In genomic region chrX:152039865-152040264, GRCm38 (mm10) we compare ENCODE assay signal across 23 mouse cellular contexts. TPM values are rescaled to one million over a fixed set of nuclear protein-coding genes. Genes with fewer than 3 reads are reported as not detected.
A peak's percentile ranks its signal among the peaks of the same experiment; 100 is the strongest.
DNase-seq lines count a peak whose midpoint lies in the region; ATAC-seq lines count a peak whose summit lies in the region.
"Had no signal": no experiment of that assay in that cellular context is flagged by ENCODE, and none has a peak within 500 bp of the region (broad histone marks: within the 10 kb centered on the region; RNA-seq: fewer than 3 reads in every experiment).

No protein-coding gene starts in this region.

- H3K4me3 ChIP-seq in liver, embryonic 15.5 days (replicated peaks) = no peak overlapping the region
- H3K4me3 ChIP-seq: embryonic facial prominence, embryonic 10.5 days; forebrain, embryonic 13.5 days; heart, embryonic 12.5 days; hindbrain, embryonic 10.5 days had no signal

- ATAC-seq in common myeloid progenitor, adult 5-6 weeks (replicated peaks; ENCODE audit: low read depth, poor library complexity, severe bottlenecking) = peak; percentile 47; the same call in 1 of the 2 replicates
- ATAC-seq in liver, embryonic 15.5 days (ENCODE audit: insufficient read depth) = peak; percentile 65
- peak; percentile 98 for ATAC-seq in megakaryocyte-erythroid progenitor cell, adult 5-6 weeks (replicated peaks; ENCODE audit: low FRiP score, low TSS enrichment, poor library complexity, severe bottlenecking)
- ATAC-seq: CD4-positive, CD25-positive, alpha-beta regulatory T cell, adult 4 months; forebrain, embryonic 13.5 days; forebrain, postnatal 0 days; Patski had no signal

- intact Hi-C loops in gastrocnemius, postnatal 14 days (cut with DNase I; ENCODE audit: low total_unique reads) = no loop called here

- H3K36me3 ChIP-seq in liver, embryonic 15.5 days (replicated peaks) = peaks cover 58% of the 10 kb centered on the region

- peak; percentile 83 for DNase-seq in MEL-GATA-1-ER (ENCODE audit: extremely low read depth, low read depth)
- no peak for DNase-seq in gastrocnemius, postnatal 14 days
- no peak for DNase-seq in layer of hippocampus, adult 18-20 months (ENCODE audit: low spot score in 2 of 2)
- DNase-seq in urinary bladder, adult 2 months (ENCODE audit: low spot score) = no peak
- DNase-seq: adrenal gland, adult 8-10 months; adrenal gland, postnatal 36 days; B cell, adult 2 months; cerebellum, adult 18-20 months; cerebellum, adult 9-11 months; cerebellum, postnatal 36 days; forebrain, postnatal 0 days; gastrocnemius, postnatal 25 days had no signal

- no peaks in the 10 kb centered on the region for H3K9me3 ChIP-seq in liver, embryonic 15.5 days (replicated peaks)
- H3K9me3 ChIP-seq: embryonic facial prominence, embryonic 10.5 days; forebrain, embryonic 13.5 days; G1E; heart, embryonic 12.5 days; hindbrain, embryonic 10.5 days had no signal

- no peak overlapping the region; the same call in 1 of the 2 replicates for H3K4me2 ChIP-seq in liver, embryonic 15.5 days
- H3K4me2 ChIP-seq: forebrain, embryonic 13.5 days; heart, embryonic 12.5 days; hindbrain, embryonic 14.5 days had no signal

- no peaks in the 10 kb centered on the region; the same call in 1 of the 2 replicates for H3K4me1 ChIP-seq in liver, embryonic 15.5 days (replicated peaks)
- H3K4me1 ChIP-seq: embryonic facial prominence, embryonic 10.5 days; forebrain, embryonic 13.5 days; heart, embryonic 12.5 days; hindbrain, embryonic 10.5 days had no signal

- H3K27ac ChIP-seq in liver, embryonic 15.5 days (replicated peaks) = peak overlapping the region; percentile 57; the same call in 1 of the 2 replicates
- H3K27ac ChIP-seq: embryonic facial prominence, embryonic 10.5 days; forebrain, embryonic 13.5 days; hindbrain, embryonic 10.5 days; hindbrain, embryonic 14.5 days had no signal

- H3K27me3 ChIP-seq in liver, embryonic 15.5 days = peaks cover 14% of the 10 kb centered on the region; the same call in 1 of the 2 replicates
- H3K27me3 ChIP-seq: heart, embryonic 12.5 days had no signal

- H3K9ac ChIP-seq in liver, embryonic 15.5 days = no peak overlapping the region
- H3K9ac ChIP-seq: forebrain, embryonic 13.5 days; forebrain, postnatal 0 days; heart, embryonic 12.5 days; hindbrain, embryonic 14.5 days had no signal

RNA-seq across cellular contexts. Expression of gene Smc1a, which starts 23.6 kb away (rescaled TPM):
- total RNA-seq in common myeloid progenitor, adult 5-6 weeks (2017) = 293 and 367 TPM in 2 replicates
- polyA plus RNA-seq in liver, embryonic 15.5 days (2015; fragmentation: Nextera tagmentation; extraction: Ambion mirVana) = 47.7 and 48.6 TPM in 2 replicates
- 127 and 155 TPM in 2 replicates for total RNA-seq in megakaryocyte-erythroid progenitor cell, adult 5-6 weeks (2014; fragmentation: Nextera tagmentation)
- 317 and 323 TPM in 2 replicates for total RNA-seq in megakaryocyte-erythroid progenitor cell, adult 5-6 weeks (2017)
- 10 to 100 TPM; 27.7 to 28.5 TPM for total RNA-seq in gastrocnemius, postnatal 14 days (2021)
- 10 to 100 TPM; 49.4 to 49.9 TPM for total RNA-seq in layer of hippocampus, adult 18-20 months (2021)
- 40.7 and 48.5 TPM in 2 replicates for polyA plus RNA-seq in urinary bladder, adult 2 months (2012; rRNA removed)

RNA-seq across cellular contexts. Expression of gene Ribc1, which starts 23.8 kb away (rescaled TPM):
- total RNA-seq in common myeloid progenitor, adult 5-6 weeks (2017) = 1.2 and 1.6 TPM in 2 replicates
- 1.9 and 2.0 TPM in 2 replicates for polyA plus RNA-seq in liver, embryonic 15.5 days (2015; fragmentation: Nextera tagmentation; extraction: Ambion mirVana)
- 2.2 and 2.8 TPM in 2 replicates for total RNA-seq in megakaryocyte-erythroid progenitor cell, adult 5-6 weeks (2014; fragmentation: Nextera tagmentation)
- total RNA-seq in megakaryocyte-erythroid progenitor cell, adult 5-6 weeks (2017) = 3.0 and 4.3 TPM in 2 replicates
- under 1 TPM; 0.18 to 0.44 TPM for total RNA-seq in gastrocnemius, postnatal 14 days (2021)
- not detected for total RNA-seq in layer of hippocampus, adult 18-20 months (2021)
- 0.54 and 1.0 TPM in 2 replicates for polyA plus RNA-seq in urinary bladder, adult 2 months (2012; rRNA removed)

RNA-seq across cellular contexts. Expression of gene Hsd17b10, which starts 38.2 kb away (rescaled TPM):
- 84.8 and 85.6 TPM in 2 replicates for total RNA-seq in common myeloid progenitor, adult 5-6 weeks (2017)
- 106 and 113 TPM in 2 replicates for polyA plus RNA-seq in liver, embryonic 15.5 days (2015; fragmentation: Nextera tagmentation; extraction: Ambion mirVana)
- total RNA-seq in megakaryocyte-erythroid progenitor cell, adult 5-6 weeks (2014; fragmentation: Nextera tagmentation) = 95.2 and 96.7 TPM in 2 replicates
- 109 and 115 TPM in 2 replicates for total RNA-seq in megakaryocyte-erythroid progenitor cell, adult 5-6 weeks (2017)
- 10 to 100 TPM; 81.7 to 91.4 TPM for total RNA-seq in gastrocnemius, postnatal 14 days (2021)
- 10 to 100 TPM; 48.6 to 49.5 TPM for total RNA-seq in layer of hippocampus, adult 18-20 months (2021)
- 61.2 and 72.5 TPM in 2 replicates for polyA plus RNA-seq in urinary bladder, adult 2 months (2012; rRNA removed)

Comparison
In these comparisons a context has a peak if more than half of its experiments do, and no peak if none do; other contexts are left out.
1. ATAC-seq: peak in every context shown above with its lines; median percentile 98 in megakaryocyte-erythroid progenitor cell, adult 5-6 weeks; 65 in liver, embryonic 15.5 days; 47 in common myeloid progenitor, adult 5-6 weeks.